Mouse (Mus musculus) neural tube, embryonic 12.5 days (tissue): ENCODE measurements around the gene Itgb5. TPM values are rescaled to one million over a fixed set of nuclear protein-coding genes. Genes with fewer than 3 reads are reported as not detected.

Source experiments
- ATAC-seq: fragments of 200-750 bp; cut with Nextera tagmentation; 2 replicates; pipeline ENCODE4 v1.8.0; 2017; ENCODE audit warnings: low read depth, mild to moderate bottlenecking, moderate TSS enrichment, moderate library complexity; ENCODE audit not compliant: low FRiP score
- H3K27ac ChIP-seq: fragments of 300-500 bp; sonication (generic); 2 replicates; pipeline ENCODE4 v1.5.1; 2016
- H3K27me3 ChIP-seq: fragments of 300-500 bp; sonication (generic); replicated peaks from 2 replicates; pipeline ENCODE4 v1.6.1; 2016; ENCODE audit warnings: mild to moderate bottlenecking
- H3K36me3 ChIP-seq: fragments of 300-500 bp; sonication (generic); 2 replicates; pipeline ENCODE4 v1.6.1; 2016; ENCODE audit warnings: mild to moderate bottlenecking
- H3K4me1 ChIP-seq: fragments of 300-500 bp; sonication (generic); 2 replicates; pipeline ENCODE4 v1.6.1; 2016
- H3K4me2 ChIP-seq: fragments of 300-500 bp; sonication (generic); replicated peaks from 2 replicates; pipeline ENCODE4 v1.6.1; 2016; ENCODE audit warnings: mild to moderate bottlenecking
- H3K4me3 ChIP-seq: fragments of 300-500 bp; sonication (generic); 2 replicates; pipeline ENCODE4 v1.5.1; 2016
- H3K9ac ChIP-seq: fragments of 300-500 bp; sonication (generic); 2 replicates; pipeline ENCODE4 v1.6.1; 2016; ENCODE audit warnings: mild to moderate bottlenecking
- H3K9me3 ChIP-seq: fragments of 300-500 bp; sonication (generic); 2 replicates; pipeline ENCODE4 v1.6.1; 2016; ENCODE audit warnings: mild to moderate bottlenecking
- WGBS: fragments of 180-500 bp; shearing (Covaris S2); methylation state at CpG from one replicate; pipeline ENCODE4 v1.1.7; 2016; 5-methylcytosine and 5-hydroxymethylcytosine counted together
- polyA plus RNA-seq: library from polyadenylated mRNA; unstranded; fragments of >200 nt; fragmentation: Nextera tagmentation; extraction: Ambion mirVana; gene quantifications from 2 replicates; pipeline ENCODE4 v1.2.1, GENCODE M21; 2016

Gene Itgb5
- polyA plus RNA-seq, 1 experiment from 2014 or later, result 31.2 TPM

DNA sequence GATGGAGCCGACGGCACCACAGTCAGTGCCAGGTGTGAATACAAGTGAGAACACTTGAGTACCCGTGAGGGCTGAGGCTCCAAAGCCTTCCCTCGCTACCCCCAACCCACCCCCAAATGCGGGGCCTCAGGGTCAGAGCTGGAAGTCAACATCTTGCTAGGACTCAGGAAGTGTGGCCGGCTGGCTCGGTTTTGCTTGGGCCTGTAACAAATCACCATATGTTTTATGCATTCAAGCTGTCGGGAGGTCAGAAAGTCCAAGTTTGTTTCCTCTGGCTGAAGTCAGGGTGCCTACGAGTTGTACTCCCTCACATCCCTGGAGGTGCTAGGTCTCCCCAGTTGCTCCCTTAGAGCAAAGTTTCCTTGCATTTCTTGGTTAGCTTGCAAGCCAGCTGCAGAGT, 110.2 kb downstream of the Itgb5 start:
- Histone ChIP-seq H3K9ac (no peak overlapping the region), H3K9me3 (no peaks in the 10 kb centered on the region), H3K4me1 (peaks cover 16% of the 10 kb centered on the region), H3K27me3 (no peaks in the 10 kb centered on the region), H3K27ac (no peak overlapping the region), H3K4me3 (no peak overlapping the region), H3K36me3 (no peaks in the 10 kb centered on the region), H3K4me2 (no peak overlapping the region)
- WGBS, result 67% methylated on average over 9 of the region's 9 CpGs
- ATAC-seq, result no peak

DNA sequence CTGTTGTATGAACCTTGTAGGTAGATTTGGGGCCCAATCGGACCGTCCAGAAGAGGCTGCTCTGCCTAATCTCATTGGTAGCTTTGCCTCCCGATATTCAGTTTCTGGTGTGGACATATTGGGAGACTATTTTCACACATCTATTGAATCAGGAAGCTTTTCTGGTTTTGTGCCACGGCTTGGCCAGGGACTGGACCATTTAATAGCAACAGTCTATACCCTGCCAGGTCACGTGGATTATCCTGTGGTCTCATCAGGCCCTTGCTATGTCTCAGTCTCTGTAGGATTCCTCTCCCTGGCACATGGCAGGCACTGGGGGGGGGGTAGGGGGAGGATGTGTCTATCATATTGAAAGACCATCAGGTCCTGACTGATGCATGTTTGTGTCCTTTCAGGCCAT, 110.6 kb downstream of the Itgb5 start:
- no peak for ATAC-seq
- no peaks in the 10 kb centered on the region for H3K9me3 ChIP-seq
- H3K9ac ChIP-seq, result no peak overlapping the region
- H3K4me1 ChIP-seq, result peaks cover 19% of the 10 kb centered on the region
- no peak overlapping the region for H3K27ac ChIP-seq
- no peak overlapping the region for H3K4me2 ChIP-seq
- H3K4me3 ChIP-seq, result no peak overlapping the region
- no peaks in the 10 kb centered on the region for H3K27me3 ChIP-seq
- H3K36me3 ChIP-seq, result no peaks in the 10 kb centered on the region
- 83% methylated on average over 5 of the region's 5 CpGs for WGBS

DNA sequence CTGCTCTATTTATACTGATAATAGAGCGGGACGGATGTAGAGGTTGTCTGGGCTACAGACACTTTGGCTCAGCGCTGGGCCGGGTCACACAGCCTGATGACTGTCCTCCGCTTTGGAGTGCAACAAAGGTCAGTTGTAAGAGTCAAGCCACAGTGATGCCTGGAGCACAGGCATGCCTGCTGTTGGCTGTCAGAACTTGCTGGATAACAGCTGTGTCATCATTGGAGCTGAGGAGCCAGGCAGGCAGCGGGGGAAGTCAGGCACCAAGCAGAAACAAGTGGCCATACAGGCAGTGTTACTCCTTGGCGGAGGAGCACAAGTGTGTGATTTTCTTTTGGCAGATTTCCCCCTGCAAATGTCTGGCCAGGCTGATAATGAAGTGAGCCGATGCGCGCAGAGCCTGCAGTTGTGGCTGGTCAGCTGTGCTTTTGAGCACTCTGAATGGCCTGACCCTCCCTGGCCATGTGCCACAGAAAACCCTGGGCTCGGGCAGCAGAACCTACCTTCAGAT, 111.9 kb downstream of the Itgb5 start:
- Histone ChIP-seq H3K27me3 (no peaks in the 10 kb centered on the region), H3K4me3 (no peak overlapping the region), H3K9me3 (no peaks in the 10 kb centered on the region), H3K4me1 (peaks cover 19% of the 10 kb centered on the region), H3K36me3 (no peaks in the 10 kb centered on the region), H3K4me2 (no peak overlapping the region), H3K27ac (no peak overlapping the region), H3K9ac (no peak overlapping the region)
- WGBS, result 61% methylated on average over 11 of the region's 11 CpGs
- ATAC-seq, result no peak

DNA sequence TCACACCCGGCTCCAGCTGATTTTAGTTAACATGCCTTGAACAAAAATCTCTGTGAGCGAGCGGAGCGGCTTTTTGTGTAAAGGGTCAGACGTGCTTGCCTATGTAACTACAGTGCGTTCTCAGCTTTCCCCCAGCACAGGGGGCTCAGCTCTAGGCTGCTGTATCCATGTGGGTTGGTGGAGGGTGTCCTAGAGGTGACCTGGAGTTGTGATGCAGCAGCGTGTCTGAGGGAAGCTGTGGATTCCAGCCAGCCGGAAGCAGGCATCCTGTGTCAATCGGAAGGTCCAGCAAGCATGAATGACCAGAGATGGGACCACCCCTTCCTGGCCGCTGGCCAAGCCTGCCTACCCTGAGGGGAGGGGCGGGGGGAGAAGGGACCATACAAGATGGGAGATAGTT, 112.9 kb downstream of the Itgb5 start:
- WGBS, result 70% methylated on average over 11 of the region's 11 CpGs
- H3K27ac ChIP-seq, result no peak overlapping the region
- H3K4me1 ChIP-seq, result peaks cover 19% of the 10 kb centered on the region

DNA sequence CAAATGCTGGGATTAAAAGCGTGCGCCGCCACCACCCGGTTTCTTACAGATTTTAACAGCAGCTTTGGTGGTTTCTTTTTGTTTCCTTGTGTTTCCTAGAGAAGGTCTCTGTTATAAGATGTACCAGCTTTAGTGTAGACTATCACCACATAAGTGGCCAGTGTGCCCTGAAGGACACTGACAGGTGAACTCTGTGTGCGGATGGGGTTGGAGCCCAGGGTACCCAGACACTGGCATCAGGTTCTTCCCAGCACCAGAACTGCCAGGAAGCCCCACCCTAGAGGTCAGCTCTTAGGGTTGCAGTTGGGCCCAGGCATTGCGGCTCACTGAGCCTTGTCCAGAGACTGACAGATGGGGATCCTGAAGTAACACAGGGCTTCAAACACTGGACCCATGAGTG, 113.9 kb downstream of the Itgb5 start:
- no peak overlapping the region for H3K27ac ChIP-seq
- no peak overlapping the region for H3K4me3 ChIP-seq
- 95% methylated on average over 6 of the region's 6 CpGs for WGBS
- H3K36me3 ChIP-seq, result no peaks in the 10 kb centered on the region
- no peak overlapping the region for H3K4me2 ChIP-seq
- H3K9ac ChIP-seq, result no peak overlapping the region
- H3K9me3 ChIP-seq, result no peaks in the 10 kb centered on the region
- peaks cover 19% of the 10 kb centered on the region for H3K4me1 ChIP-seq
- H3K27me3 ChIP-seq, result no peaks in the 10 kb centered on the region
- no peak for ATAC-seq

More for the DNA sequence above, 112.9 kb downstream of the Itgb5 start:
- H3K36me3 ChIP-seq, result no peaks in the 10 kb centered on the region
- H3K4me3 ChIP-seq, result no peak overlapping the region
- no peak overlapping the region for H3K9ac ChIP-seq
- no peak; the same call in 1 of the 2 replicates for ATAC-seq
- H3K27me3 ChIP-seq, result no peaks in the 10 kb centered on the region
- no peaks in the 10 kb centered on the region for H3K9me3 ChIP-seq
- H3K4me2 ChIP-seq, result no peak overlapping the region

DNA sequence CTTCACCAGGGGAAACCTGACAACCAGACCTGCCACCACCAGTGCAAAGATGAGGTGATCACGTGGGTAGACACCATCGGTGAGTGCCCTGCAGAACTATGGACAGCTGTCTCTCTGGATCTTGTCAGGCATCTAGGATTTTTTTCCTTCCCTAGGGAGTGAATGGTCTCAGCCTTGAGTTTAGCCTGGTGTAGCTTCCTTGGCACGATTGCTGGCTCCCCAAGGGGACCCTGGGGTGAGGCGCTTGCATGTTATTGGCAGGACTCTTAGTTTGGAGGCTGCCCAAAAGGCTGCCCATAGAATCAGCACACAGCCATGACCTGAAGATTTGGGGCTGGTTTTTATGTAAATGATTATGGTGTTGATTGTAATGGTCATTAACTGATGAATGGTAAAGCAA, 114.7 kb downstream of the Itgb5 start:
- no peak for ATAC-seq
- Histone ChIP-seq H3K36me3 (no peaks in the 10 kb centered on the region), H3K27ac (no peak overlapping the region), H3K9ac (no peak overlapping the region), H3K4me1 (peaks cover 19% of the 10 kb centered on the region), H3K4me2 (no peak overlapping the region), H3K27me3 (no peaks in the 10 kb centered on the region), H3K9me3 (no peaks in the 10 kb centered on the region), H3K4me3 (no peak overlapping the region)
- whole genome bisulfite sequencing, result 87% methylated on average over 4 of the region's 4 CpGs

DNA sequence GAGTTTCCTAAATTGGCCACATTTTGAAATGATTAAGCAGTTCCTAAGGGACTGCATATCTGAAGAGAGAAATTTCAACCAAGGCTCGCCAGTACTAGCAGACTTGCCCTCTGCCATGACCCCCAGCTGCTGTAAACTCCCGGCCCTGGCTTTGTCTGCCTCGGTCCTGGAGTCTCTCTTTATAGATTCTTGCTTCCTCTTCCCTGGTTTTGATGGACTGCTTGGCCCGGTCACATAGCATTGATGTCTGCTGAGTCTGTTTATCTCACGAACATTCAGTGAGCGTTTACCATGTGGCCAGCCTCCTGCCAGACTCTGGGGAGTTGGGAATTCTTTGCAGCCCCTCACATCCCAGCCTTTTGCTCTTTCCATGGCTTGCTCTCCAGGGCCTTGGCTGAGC, 115.3 kb downstream of the Itgb5 start:
- Histone ChIP-seq H3K36me3 (no peaks in the 10 kb centered on the region), H3K9me3 (no peaks in the 10 kb centered on the region), H3K9ac (no peak overlapping the region), H3K4me3 (no peak overlapping the region), H3K4me1 (peaks cover 19% of the 10 kb centered on the region), H3K27ac (no peak overlapping the region), H3K4me2 (no peak overlapping the region), H3K27me3 (no peaks in the 10 kb centered on the region)
- ATAC-seq, result no peak
- WGBS, result 51% methylated on average over 6 of the region's 6 CpGs

DNA sequence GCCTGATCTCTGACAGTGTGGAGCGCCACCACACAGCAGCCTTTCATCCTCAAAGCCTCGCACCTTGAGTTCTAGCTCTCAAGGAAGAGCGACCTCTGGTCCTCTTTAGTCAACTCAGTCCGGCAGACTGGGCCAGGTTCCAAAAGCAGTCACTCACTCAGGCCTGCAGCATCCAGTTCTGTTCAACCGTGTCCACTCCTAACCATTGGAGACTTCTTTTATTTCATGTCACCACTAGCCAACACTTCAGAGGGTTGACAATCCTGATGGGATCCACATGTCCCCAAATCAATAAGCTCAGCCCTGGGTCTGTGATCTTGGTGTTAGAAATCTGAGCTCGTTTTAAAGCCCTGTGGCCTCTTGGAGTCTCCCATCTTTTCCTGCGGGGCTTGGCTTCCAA, 116.6 kb downstream of the Itgb5 start:
- Histone ChIP-seq H3K36me3 (no peaks in the 10 kb centered on the region), H3K4me1 (peaks cover 19% of the 10 kb centered on the region), H3K9me3 (no peaks in the 10 kb centered on the region), H3K9ac (no peak overlapping the region), H3K27ac (no peak overlapping the region), H3K4me3 (no peak overlapping the region), H3K27me3 (no peaks in the 10 kb centered on the region), H3K4me2 (no peak overlapping the region)
- ATAC-seq, result no peak
- WGBS, result 79% methylated on average over 7 of the region's 7 CpGs

DNA sequence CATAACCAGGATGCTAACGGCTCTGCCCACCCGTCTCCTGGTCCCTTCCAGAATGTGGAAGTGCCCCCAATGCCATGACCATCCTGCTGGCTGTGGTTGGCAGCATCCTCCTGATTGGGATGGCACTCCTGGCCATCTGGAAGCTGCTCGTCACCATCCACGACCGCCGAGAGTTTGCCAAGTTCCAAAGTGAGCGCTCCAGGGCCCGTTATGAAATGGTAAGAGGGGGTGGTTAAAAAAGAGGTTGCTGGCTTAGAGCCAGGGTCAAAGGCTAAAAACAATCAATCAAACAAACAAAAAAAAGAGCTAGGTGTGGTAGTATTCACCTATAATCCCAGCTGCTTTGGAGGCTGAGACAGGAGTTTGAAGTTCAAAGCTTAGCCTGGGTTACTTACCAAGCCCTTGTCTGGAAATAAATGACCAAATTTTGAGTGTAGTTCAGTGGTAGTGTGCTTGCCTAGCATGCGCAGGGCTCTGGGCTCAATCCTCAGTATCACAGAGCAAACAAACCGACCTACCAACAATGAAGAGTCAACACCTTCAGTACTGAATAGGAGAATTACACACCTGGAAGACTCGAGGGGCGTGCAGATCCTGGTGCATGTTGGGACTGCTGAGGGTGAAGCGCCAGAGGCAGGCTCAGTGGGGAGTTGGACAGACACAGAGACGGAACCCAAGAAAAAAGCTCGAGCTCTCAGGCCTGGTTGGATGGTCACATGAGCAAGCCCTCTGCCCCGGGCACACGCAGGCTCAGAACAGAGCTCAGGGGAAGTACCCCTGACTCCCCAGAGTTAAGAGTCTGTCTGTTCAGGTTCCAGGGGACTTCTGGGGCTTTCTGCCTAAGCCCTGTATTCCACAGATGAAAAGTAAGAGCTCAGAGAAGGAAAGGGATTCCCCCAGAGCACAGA, 118.5 kb downstream of the Itgb5 start:
- WGBS, result 89% methylated on average over 17 of the region's 17 CpGs
- no peaks in the 10 kb centered on the region for H3K36me3 ChIP-seq
- no peak overlapping the region for H3K4me2 ChIP-seq
- peaks cover 4% of the 10 kb centered on the region; the same call in 1 of the 2 replicates for H3K4me1 ChIP-seq
- no peak overlapping the region for H3K9ac ChIP-seq
- H3K27ac ChIP-seq, result no peak overlapping the region
- H3K4me3 ChIP-seq, result no peak overlapping the region
- H3K27me3 ChIP-seq, result no peaks in the 10 kb centered on the region
- ATAC-seq, result no peak
- H3K9me3 ChIP-seq, result no peaks in the 10 kb centered on the region

DNA sequence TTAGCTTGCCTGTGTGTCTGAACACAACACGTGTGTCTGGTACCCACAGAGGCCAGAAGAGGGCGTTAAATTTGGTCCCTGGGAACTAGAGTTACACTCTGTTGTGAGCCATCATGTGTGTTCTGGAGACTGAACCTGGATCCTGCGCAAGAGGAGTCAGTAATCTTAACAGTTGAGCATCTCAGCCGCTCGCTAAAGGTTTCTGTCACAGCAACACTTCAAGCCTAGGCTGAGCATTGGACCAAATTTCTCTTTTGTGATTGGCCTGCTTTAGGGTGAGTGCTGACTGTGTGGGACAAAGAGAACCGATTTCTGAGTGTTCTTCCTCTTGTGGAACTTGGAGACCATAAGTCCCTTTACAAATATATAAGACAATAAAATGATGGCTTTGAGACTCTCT, 120.9 kb downstream of the Itgb5 start:
- Histone ChIP-seq H3K9me3 (no peaks in the 10 kb centered on the region), H3K4me3 (no peak overlapping the region), H3K36me3 (peaks cover 20% of the 10 kb centered on the region), H3K27ac (no peak overlapping the region), H3K9ac (no peak overlapping the region), H3K27me3 (no peaks in the 10 kb centered on the region), H3K4me1 (no peaks in the 10 kb centered on the region), H3K4me2 (no peak overlapping the region)
- ATAC-seq, result no peak
- WGBS, result 86% methylated on average over 6 of the region's 6 CpGs

DNA sequence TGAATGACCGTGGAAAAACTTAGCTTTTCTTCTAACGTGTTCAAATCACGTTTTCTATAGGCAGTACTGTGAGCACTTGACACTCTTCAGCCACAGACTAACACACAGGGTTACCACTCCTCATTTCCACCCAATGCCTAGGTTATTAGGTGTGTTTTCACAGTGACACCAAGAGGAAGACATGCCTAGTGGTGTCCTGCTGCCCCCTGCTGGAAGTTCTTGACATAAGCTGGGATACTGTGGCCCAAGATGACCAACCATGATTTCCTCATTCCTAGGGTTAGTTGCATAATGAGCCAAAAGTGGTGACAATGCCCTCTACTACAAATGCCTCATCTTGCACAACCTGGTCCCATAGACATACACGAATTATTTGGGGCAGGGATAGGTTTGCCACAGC, 121.4 kb downstream of the Itgb5 start:
- 0 out of 2 replicates have a peak, but pooled peaks have one; percentile 77 for ATAC-seq
- 30% methylated on average over 4 of the region's 4 CpGs for WGBS
- H3K4me2 ChIP-seq, result no peak overlapping the region
- no peak overlapping the region for H3K27ac ChIP-seq
- no peaks in the 10 kb centered on the region for H3K27me3 ChIP-seq
- peaks cover 24% of the 10 kb centered on the region for H3K36me3 ChIP-seq
- no peaks in the 10 kb centered on the region for H3K4me1 ChIP-seq
- H3K9me3 ChIP-seq, result no peaks in the 10 kb centered on the region
- H3K9ac ChIP-seq, result no peak overlapping the region
- H3K4me3 ChIP-seq, result no peak overlapping the region

DNA sequence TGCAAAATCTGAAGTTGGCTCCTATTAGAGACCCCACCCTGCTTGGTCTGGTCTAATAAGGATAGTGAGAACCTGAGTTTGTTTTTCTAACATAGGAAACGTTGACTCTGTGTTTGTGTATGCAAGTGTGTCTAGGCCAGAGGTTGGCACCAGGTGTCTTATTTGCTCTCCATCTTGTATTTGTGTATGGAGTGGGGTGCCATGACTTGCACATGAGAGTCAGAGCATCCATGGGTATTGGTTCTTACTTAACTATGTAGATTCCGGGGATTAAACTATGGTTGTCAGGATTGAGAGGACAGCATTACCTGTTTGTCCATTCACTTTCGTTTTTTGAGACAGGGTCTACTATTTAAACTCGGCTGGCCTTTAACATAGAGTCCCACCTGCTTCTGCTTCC, 123.5 kb downstream of the Itgb5 start:
- peaks cover 45% of the 10 kb centered on the region for H3K36me3 ChIP-seq
- ATAC-seq, result no peak
- WGBS, result 90% methylated on average over 4 of the region's 4 CpGs
- H3K4me3 ChIP-seq, result no peak overlapping the region
- no peaks in the 10 kb centered on the region for H3K27me3 ChIP-seq
- no peak overlapping the region for H3K4me2 ChIP-seq
- H3K9ac ChIP-seq, result no peak overlapping the region
- no peak overlapping the region for H3K27ac ChIP-seq
- H3K4me1 ChIP-seq, result no peaks in the 10 kb centered on the region
- H3K9me3 ChIP-seq, result no peaks in the 10 kb centered on the region

DNA sequence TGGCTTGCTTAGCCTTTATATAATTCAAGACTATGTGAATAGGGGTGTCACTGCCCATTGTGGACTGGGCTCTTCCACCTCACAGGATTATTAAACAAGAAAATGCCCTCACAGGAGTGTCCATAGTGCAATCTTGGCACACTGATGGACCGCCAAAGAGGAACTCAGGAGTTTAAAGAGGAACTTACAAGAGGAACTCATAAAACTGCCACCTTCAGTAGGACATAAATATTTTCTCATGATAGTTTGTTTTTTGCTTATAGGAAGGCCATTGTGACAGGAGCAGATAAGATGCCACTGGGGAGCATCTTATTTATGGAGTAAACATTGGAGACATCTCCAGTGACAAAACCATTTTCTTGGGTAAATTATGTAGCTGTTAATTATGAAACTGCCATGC, 125.3 kb downstream of the Itgb5 start:
- no peaks in the 10 kb centered on the region for H3K9me3 ChIP-seq
- H3K27ac ChIP-seq, result no peak overlapping the region
- no peak overlapping the region for H3K4me2 ChIP-seq
- no peak overlapping the region for H3K4me3 ChIP-seq
- H3K4me1 ChIP-seq, result no peaks in the 10 kb centered on the region
- peaks cover 62% of the 10 kb centered on the region for H3K36me3 ChIP-seq
- ATAC-seq, result no peak
- H3K9ac ChIP-seq, result no peak overlapping the region
- 98% methylated on average over 1 of the region's 1 CpGs for WGBS
- no peaks in the 10 kb centered on the region for H3K27me3 ChIP-seq
